Mouse (Mus musculus) embryonic fibroblast, embryonic 13.5 days (primary cell): ENCODE measurements around the gene Gm438. TPM values are rescaled to one million over a fixed set of nuclear protein-coding genes. Genes with fewer than 3 reads are reported as not detected.
"Not testable (repeated sequence)": the region's sequence is repeated elsewhere in the genome, so short reads cannot be mapped to it uniquely, and the experiment has no call there.

Experiments
- H3K27ac ChIP-seq: 2 replicates; pipeline ENCODE4 v1.5.1; 2012; ENCODE audit warnings: low read length, control low read depth, inconsistent platforms; ENCODE audit not compliant: insufficient read depth
- H3K4me1 ChIP-seq: 2 replicates; pipeline ENCODE4 v1.6.1; 2011; ENCODE audit warnings: low read length; ENCODE audit not compliant: control insufficient read depth, insufficient read depth
- H3K4me3 ChIP-seq: 2 replicates; pipeline ENCODE4 v1.5.1; 2011; ENCODE audit warnings: mild to moderate bottlenecking, control low read depth, low read length; ENCODE audit not compliant: insufficient read depth
- CTCF ChIP-seq: IDR thresholded peaks from 2 replicates; pipeline ENCODE4 v1.5.1; 2011; ENCODE audit warnings: mild to moderate bottlenecking, control low read depth, low read length, moderate library complexity, borderline replicate concordance; ENCODE audit not compliant: insufficient read depth
- POLR2A ChIP-seq: IDR thresholded peaks from 2 replicates; pipeline ENCODE4 v1.6.1; 2011; ENCODE audit warnings: low read depth, mild to moderate bottlenecking, control low read depth, low read length, moderate library complexity
- polyA plus RNA-seq: library from polyadenylated mRNA; stranded (reverse); fragments of >200 nt; gene quantifications from 2 replicates; pipeline ENCODE4 v1.2.4, GENCODE M21; 2011; ENCODE audit warnings: low read depth; ENCODE audit not compliant: missing spikeins, insufficient read length

Gm438 gene
- polyA plus RNA-seq: not detected in 2 replicates

DNA sequence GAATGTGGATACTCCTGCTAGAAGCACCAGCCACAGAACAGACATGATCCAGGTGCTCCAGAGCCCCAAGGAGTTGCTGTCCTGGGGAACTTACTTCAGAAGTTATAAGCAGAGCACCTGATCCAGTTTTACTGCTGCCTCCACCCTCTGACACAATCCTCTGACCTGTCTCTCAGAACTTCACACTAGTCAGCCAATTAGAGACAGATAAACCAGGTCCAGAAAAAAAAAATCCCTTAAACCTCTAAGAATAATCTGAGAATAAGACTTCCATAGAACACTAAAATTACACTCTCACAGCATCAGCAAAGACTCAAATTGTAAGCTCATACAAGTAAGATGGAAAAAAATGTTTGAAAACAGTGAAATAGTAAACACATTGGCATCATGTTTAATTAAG is at the start of gene Gm438:
Gene Gm438, minus strand, starts transcription at position 101 of the 400 bp plus-strand sequence.
- TF ChIP-seq CTCF: no peak
- TF ChIP-seq POLR2A: no peak
- Histone ChIP-seq H3K27ac (no peak within 1 kb of the TSS), H3K4me1 (no peaks in the 10 kb centered on the region), H3K4me3 (no peak within 1 kb of the TSS)

GRCm38 (mm10) chr4:144824706-144825105 is 38.3 kb upstream of the Gm438 start:
- Histone ChIP-seq H3K27ac (no peak overlapping the region), H3K4me3 (no peak overlapping the region), H3K4me1 (no peaks in the 10 kb centered on the region)
- no peak for TF ChIP-seq CTCF
- TF ChIP-seq POLR2A: no peak

DNA sequence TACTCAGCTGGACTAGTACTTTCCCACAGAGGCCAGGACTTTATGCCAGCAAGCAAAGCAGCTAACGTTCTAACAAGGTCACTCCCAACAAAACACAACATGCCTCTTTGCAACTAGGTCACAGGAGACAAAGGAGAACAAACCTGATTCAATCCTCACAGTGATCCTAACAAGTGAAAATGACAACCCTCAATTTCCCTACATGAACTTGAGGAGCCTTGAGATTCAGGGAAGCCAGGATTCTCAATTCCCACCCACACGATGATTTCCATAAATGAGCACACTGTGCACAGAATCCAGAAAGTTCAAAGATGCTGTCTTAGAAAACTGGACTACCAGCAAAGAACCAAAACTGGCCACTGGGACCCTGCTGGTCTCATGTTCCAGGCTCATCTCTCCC is 37.6 kb upstream of the Gm438 start:
- TF ChIP-seq POLR2A (no peak), CTCF (no peak)
- no peak overlapping the region for H3K27ac ChIP-seq
- no peaks in the 10 kb centered on the region for H3K4me1 ChIP-seq
- H3K4me3 ChIP-seq: no peak overlapping the region

DNA sequence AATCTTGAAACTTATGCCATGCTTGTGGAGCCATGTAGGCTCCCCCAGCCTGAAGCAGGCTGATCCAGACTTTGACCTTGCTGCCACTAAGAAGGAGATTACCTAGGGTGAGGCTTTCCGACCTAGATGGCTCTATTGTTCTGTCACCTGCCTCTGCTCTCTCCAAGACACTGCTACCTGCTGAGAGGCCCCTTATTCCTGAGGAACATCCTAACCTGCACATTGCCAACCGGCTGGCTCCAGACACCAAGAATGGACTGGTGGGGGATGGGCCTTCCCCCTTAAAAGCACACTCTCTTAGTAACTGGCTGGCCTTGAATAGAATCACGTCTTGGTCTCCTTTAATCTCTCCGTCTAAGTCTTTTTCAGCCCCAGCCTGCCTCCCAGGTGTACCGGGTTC is 20.8 kb upstream of the Gm438 start:
- not testable (repeated sequence) for H3K4me3 ChIP-seq, H3K4me1 ChIP-seq, H3K27ac ChIP-seq

GRCm38 (mm10) chr4:144803633-144804032 is 17.2 kb upstream of the Gm438 start:
- Histone ChIP-seq H3K4me3 (no peak overlapping the region), H3K27ac (no peak overlapping the region), H3K4me1 (no peaks in the 10 kb centered on the region)
- no peak for TF ChIP-seq CTCF

DNA sequence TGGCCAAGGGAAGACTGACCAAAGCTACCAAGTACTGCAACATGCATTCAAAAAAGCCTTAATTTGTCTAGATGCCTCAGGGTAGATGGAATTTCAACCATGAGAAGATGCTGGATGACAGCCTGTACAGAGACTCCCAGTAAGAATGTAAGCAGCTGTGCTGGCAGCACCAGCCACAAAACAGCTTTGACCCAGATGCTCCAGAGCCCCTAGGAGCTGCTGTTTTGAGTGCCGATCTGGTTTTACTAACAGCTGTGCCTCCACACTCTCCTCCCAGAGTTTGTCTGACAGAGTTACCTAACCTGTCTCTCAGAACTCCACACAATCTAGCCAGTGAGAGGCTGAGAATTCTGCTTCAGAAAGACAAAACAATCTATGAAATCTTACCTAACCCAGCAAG is 3.8 kb upstream of the Gm438 start:
- Histone ChIP-seq H3K4me1 (no peaks in the 10 kb centered on the region), H3K27ac (no peak overlapping the region), H3K4me3 (no peak overlapping the region)
- TF ChIP-seq POLR2A (no peak), CTCF (no peak)

GRCm38 (mm10) chr4:144782476-144783197 is 3.7 kb downstream of the Gm438 start:
- no peak overlapping the region for H3K4me3 ChIP-seq
- no peaks in the 10 kb centered on the region for H3K4me1 ChIP-seq
- TF ChIP-seq POLR2A (no peak), CTCF (no peak)
- no peak overlapping the region for H3K27ac ChIP-seq

DNA sequence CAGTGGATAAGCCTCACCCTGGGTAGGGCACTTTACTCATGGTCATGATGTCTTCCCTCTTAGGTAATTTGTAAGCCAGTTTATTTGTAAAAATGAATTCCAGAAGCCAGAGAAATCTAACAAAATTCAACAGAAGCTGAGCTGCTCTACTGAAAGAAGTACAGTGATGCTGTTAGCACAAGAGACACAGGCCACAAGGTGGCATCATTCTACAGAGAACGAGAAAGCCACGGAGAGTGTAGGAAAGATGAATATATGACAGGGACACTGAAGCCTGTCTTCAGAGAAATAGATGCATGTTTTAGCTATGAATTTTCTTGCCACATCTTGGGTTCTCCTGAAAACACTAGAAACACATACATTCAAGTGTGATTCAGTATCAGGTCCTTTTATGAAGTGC is 20.7 kb downstream of the Gm438 start:
- H3K4me1 ChIP-seq: no peaks in the 10 kb centered on the region
- no peak for TF ChIP-seq CTCF
- no peak for TF ChIP-seq POLR2A
- no peak overlapping the region for H3K27ac ChIP-seq
- no peak overlapping the region for H3K4me3 ChIP-seq

- H3K4me3 ChIP-seq: no peak overlapping the region
- TF ChIP-seq CTCF (no peak), POLR2A (no peak)
- H3K4me1 ChIP-seq: no peaks in the 10 kb centered on the region
- no peak overlapping the region for H3K27ac ChIP-seq
Measured at GRCm38 (mm10) chr4:144749139-144749538, 37.2 kb downstream of the Gm438 start.

Other genes with a start within 250 kb of the Gm438 start
- not detected in 2 replicates for gene Gm13124, start 221.4 kb downstream of the Gm438 start, polyA plus RNA-seq
- gene Aadacl4, start 172.9 kb downstream of the Gm438 start, polyA plus RNA-seq: not detected in 2 replicates
- not detected in 2 replicates for gene Gm436, start 100.2 kb downstream of the Gm438 start, polyA plus RNA-seq
- gene Gm13178, start 65.2 kb downstream of the Gm438 start, polyA plus RNA-seq: not detected in 2 replicates
- 21.9 and 23.8 TPM in 2 replicates for gene Dhrs3, start 106.2 kb upstream of the Gm438 start, polyA plus RNA-seq